Mouse (Mus musculus) embryonic facial prominence, embryonic 12.5 days (tissue): ENCODE results near the gene Epas1. TPM values are rescaled to one million over a fixed set of nuclear protein-coding genes. Genes with fewer than 3 reads are reported as not detected.

Experiments
- ATAC-seq: fragments of 200-750 bp; cut with Nextera tagmentation; 2 replicates; pipeline ENCODE4 v1.8.0; 2017; ENCODE audit not compliant: insufficient number of reproducible peaks, insufficient read depth, low FRiP score, low TSS enrichment
- H3K27ac ChIP-seq: fragments of 300-500 bp; sonication (generic); 2 replicates; pipeline ENCODE4 v1.5.1; 2016; ENCODE audit warnings: mild to moderate bottlenecking
- H3K27me3 ChIP-seq: fragments of 300-500 bp; sonication (generic); 2 replicates; pipeline ENCODE4 v1.6.1; 2016; ENCODE audit warnings: mild to moderate bottlenecking, moderate library complexity
- H3K36me3 ChIP-seq: fragments of 300-500 bp; sonication (generic); 2 replicates; pipeline ENCODE4 v1.6.1; 2016; ENCODE audit warnings: mild to moderate bottlenecking
- H3K4me1 ChIP-seq: fragments of 300-500 bp; sonication (generic); 2 replicates; pipeline ENCODE4 v1.6.1; 2016
- H3K4me2 ChIP-seq: fragments of 300-500 bp; sonication (generic); replicated peaks from 2 replicates; pipeline ENCODE4 v1.6.1; 2016; ENCODE audit warnings: mild to moderate bottlenecking, moderate library complexity
- H3K4me3 ChIP-seq: fragments of 300-500 bp; sonication (generic); 2 replicates; pipeline ENCODE4 v1.5.1; 2016; ENCODE audit warnings: mild to moderate bottlenecking
- H3K9ac ChIP-seq: fragments of 300-500 bp; sonication (generic); 2 replicates; pipeline ENCODE4 v1.6.1; 2016; ENCODE audit warnings: mild to moderate bottlenecking, moderate library complexity
- H3K9me3 ChIP-seq: fragments of 300-500 bp; sonication (generic); 2 replicates; pipeline ENCODE4 v1.6.1; 2016; ENCODE audit warnings: mild to moderate bottlenecking, moderate library complexity
- WGBS: fragments of 180-500 bp; shearing (Covaris S2); methylation state at CpG from one replicate; pipeline ENCODE4 v1.1.7; 2016; 5-methylcytosine and 5-hydroxymethylcytosine counted together
- polyA plus RNA-seq: library from polyadenylated mRNA; unstranded; fragments of >200 nt; fragmentation: Nextera tagmentation; extraction: Ambion mirVana; gene quantifications from 2 replicates; pipeline ENCODE4 v1.2.1, GENCODE M21; 2016

Epas1 gene
- polyA plus RNA-seq, 1 experiment from 2014 or later, result 2.9 TPM

DNA sequence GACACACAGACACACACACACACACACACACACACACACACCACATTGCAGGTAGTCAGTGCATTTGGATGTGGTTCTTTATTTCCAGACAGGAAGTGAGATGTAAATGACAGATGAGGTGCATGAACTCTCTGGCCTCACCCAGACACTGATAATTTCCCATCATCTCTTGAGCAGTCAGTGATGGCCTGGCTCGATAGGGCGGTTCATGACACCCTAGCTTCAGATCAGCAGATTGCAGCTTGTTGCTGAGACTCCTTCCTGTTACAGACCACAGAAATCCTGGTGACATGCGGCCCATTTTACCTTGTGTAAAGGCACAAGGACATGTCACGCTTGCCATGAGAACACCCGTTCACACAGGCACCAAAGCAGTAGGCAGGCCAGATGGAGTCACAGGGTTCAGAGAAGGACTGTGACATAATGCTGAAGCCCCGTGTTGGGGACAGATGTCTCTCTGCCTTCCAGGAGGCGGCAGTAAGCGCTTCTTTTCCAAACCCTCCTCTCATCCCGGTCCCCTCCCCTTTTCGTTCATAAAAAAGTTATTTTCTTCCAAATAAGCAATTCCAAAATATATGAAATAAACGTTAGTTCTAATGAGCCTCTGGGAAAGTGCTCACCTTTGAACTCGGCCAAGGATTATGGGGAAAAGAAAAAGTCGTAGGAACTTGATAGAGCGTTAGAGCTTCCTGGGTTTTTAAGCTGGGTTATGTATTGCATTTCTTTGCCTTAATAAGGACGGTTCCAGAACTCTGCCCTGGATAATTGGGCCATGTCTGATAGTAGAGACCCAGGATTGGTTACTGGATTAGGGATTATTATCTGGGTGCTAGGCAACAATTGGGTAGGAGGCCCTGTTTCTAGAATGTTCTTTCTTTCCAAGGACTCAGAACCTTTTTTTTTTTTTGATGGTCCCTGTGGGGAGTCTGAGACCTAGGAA lies 26.0 kb downstream of the Epas1 start:
- no peak overlapping the region for H3K9ac ChIP-seq
- no peaks in the 10 kb centered on the region for H3K4me1 ChIP-seq
- H3K27me3 ChIP-seq, result no peaks in the 10 kb centered on the region
- H3K27ac ChIP-seq, result no peak overlapping the region
- H3K4me3 ChIP-seq, result no peak overlapping the region
- no peaks in the 10 kb centered on the region for H3K36me3 ChIP-seq
- no peak overlapping the region for H3K4me2 ChIP-seq
- no peak for ATAC-seq
- 66% methylated on average over 15 of the region's 15 CpGs for WGBS
- H3K9me3 ChIP-seq, result no peaks in the 10 kb centered on the region

DNA sequence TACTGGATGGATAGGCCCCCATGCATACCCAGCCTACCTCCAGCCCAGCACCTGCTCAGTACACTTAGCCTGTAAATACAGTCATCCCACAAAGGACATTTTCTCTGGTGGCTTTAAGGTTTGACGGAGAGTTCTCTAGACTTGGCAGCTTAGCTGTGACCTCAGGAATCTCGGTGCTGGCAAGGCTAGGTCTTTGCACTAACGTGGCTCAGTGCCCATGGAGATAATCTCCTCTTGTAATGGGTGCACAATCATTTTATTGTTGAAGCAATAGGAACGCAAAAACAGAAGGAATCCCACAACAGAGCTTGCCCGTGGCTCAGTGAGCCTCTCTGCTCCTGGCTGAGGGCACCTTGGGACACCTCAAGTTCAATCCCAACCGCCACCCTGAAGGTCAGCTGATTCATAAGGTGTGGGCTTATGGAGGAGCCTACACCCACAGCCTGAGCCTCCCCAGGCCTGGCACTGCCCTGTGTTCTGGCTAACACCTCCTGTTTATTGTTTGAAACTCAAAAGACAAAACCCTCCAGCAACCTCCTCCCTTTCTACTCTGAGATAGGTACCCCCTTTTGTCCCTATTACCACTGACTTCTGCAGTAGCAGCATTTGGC lies 27.3 kb downstream of the Epas1 start:
- no peak overlapping the region for H3K4me3 ChIP-seq
- H3K9ac ChIP-seq, result no peak overlapping the region
- no peak overlapping the region for H3K4me2 ChIP-seq
- no peak overlapping the region for H3K27ac ChIP-seq
- H3K9me3 ChIP-seq, result no peaks in the 10 kb centered on the region
- H3K4me1 ChIP-seq, result peaks cover 8% of the 10 kb centered on the region
- 68% methylated on average over 6 of the region's 6 CpGs for WGBS
- H3K27me3 ChIP-seq, result no peaks in the 10 kb centered on the region
- no peaks in the 10 kb centered on the region for H3K36me3 ChIP-seq
- no peak for ATAC-seq

DNA sequence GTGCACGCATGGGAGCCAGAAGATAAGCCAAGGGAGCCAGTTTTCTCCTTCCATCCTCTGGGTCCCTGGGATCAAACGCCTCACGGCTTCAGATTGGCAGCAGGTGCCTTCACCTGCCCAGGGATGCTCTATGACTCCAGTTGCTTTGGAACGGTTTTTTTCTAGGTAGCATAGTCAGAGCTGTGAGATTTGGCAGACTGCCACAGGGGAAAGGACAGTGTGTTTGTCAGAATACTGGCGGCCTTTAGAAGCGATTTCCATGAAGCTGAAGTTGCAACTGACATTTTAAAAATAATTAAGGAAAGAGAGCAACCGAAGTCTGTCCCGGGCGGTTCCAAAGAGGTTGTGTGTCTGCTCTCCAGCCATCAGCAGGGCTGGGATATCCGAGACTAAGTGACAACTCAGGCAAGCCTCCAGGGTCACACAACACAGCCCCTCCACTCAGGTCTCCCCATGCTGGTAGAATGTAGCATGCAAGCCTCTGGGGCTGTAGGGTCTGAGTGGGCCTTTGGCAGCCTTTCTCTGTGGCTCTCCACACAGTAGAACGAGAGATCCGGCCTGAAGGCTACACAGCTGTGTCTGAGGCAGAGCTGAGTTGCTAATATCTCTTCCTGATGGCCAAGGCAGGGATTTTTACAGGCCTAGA lies 28.4 kb downstream of the Epas1 start:
- Histone ChIP-seq H3K4me2 (no peak overlapping the region), H3K27ac (no peak overlapping the region), H3K36me3 (no peaks in the 10 kb centered on the region), H3K4me1 (peaks cover 19% of the 10 kb centered on the region), H3K27me3 (no peaks in the 10 kb centered on the region), H3K9ac (no peak overlapping the region), H3K9me3 (no peaks in the 10 kb centered on the region), H3K4me3 (no peak overlapping the region)
- WGBS, result 78% methylated on average over 12 of the region's 12 CpGs
- no peak for ATAC-seq

DNA sequence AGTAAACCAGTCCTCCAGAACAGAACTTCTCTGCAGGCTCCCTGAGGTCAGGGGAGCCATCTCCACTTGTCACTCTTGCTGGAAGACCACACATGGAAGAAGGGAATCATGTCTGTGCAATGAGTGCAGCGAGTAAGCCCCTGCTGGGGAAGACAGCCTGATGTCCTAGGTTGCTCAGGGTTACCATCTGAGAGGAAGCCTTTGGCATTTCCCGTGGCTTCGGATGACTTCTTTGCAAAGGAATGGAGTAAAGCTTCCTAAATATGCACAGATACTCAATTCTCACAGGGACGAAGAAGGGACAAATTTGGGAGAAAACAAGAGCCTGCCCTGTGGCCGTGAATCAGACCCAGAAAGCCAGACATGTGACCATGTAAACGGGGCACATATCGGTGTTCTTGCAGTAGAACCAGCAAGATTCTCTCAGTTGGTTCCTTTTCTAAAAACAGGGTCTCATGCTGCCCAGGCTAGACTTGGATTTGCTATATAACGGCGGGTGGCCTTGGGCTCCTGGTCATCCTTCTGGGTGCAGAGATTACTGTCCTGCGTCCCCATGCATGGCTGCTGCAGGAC lies 31.0 kb downstream of the Epas1 start:
- Histone ChIP-seq H3K27me3 (no peaks in the 10 kb centered on the region), H3K4me1 (peaks cover 19% of the 10 kb centered on the region), H3K27ac (no peak overlapping the region), H3K36me3 (no peaks in the 10 kb centered on the region), H3K4me2 (no peak overlapping the region), H3K9ac (no peak overlapping the region), H3K4me3 (no peak overlapping the region), H3K9me3 (no peaks in the 10 kb centered on the region)
- ATAC-seq, result no peak
- 75% methylated on average over 10 of the region's 10 CpGs for WGBS

DNA sequence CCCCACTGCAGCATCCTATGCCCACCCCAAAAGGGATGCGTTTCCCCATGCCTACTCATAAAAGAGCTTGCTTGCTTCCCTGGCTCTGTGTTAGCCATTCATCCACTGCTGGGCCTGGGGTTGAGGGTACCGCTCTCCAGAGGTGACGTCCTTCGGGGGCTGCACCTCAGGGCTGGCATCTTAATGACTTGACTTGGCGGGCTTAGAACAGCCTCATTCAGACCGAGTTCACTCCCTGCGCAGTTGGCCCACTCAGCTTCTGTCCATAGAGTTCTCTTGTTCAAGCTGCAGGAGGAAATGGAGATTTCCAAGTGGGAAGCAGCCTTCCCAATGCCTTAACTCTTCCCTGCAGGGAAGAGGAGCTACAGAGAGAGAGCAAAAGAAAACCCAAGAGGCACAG lies 32.1 kb downstream of the Epas1 start:
- Histone ChIP-seq H3K9ac (no peak overlapping the region), H3K4me3 (no peak overlapping the region), H3K27me3 (no peaks in the 10 kb centered on the region), H3K4me2 (no peak overlapping the region), H3K9me3 (no peaks in the 10 kb centered on the region), H3K27ac (peak overlapping the region; percentile 26; the same call in 1 of the 2 replicates), H3K36me3 (no peaks in the 10 kb centered on the region), H3K4me1 (peaks cover 19% of the 10 kb centered on the region)
- ATAC-seq, result no peak
- WGBS, result 40% methylated on average over 7 of the region's 7 CpGs

DNA sequence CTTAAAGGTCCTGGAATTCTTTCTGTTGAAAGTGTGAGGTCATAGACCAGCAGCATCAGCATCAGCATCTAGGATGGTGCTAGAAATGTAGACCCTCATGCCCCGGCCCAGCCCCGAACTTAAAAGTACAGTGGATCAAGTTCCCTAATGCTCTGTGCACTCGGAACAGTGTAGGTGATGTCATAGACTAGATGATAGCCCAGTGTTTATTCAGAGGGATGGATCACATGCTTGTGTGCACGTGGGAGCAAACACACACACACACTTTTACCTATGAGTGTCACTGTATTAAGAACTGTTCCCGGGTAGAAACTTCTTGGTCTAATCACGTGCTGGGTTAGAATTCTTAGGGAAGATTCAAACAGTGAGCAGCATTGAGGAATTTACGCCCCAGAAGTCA lies 33.0 kb downstream of the Epas1 start:
- no peaks in the 10 kb centered on the region for H3K36me3 ChIP-seq
- WGBS, result 68% methylated on average over 7 of the region's 7 CpGs
- no peak overlapping the region for H3K4me2 ChIP-seq
- H3K9ac ChIP-seq, result no peak overlapping the region
- H3K4me3 ChIP-seq, result no peak overlapping the region
- no peaks in the 10 kb centered on the region for H3K9me3 ChIP-seq
- H3K27ac ChIP-seq, result no peak overlapping the region
- peaks cover 19% of the 10 kb centered on the region for H3K4me1 ChIP-seq
- H3K27me3 ChIP-seq, result no peaks in the 10 kb centered on the region
- ATAC-seq, result no peak

DNA sequence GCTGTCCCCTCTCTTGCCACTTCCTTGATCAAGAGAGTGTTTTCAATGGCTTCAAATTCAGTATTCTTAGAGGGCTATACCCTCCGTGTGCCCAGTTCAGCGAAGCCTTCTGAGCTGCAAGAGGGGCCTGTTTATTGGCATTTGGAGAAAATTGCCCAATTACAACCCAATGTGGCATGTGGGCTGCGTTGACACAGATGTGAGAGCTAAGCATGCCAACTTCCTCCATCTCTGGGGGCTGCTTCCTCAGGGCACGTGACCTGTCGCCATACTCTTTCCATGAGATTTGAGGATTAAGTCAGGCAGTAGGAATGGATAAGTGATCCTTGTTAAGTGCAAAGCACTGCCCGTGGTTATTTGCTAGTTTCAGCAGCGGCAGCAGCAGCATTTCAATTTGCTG lies 34.3 kb downstream of the Epas1 start:
- H3K27ac ChIP-seq, result no peak overlapping the region
- peaks cover 19% of the 10 kb centered on the region for H3K4me1 ChIP-seq
- H3K9ac ChIP-seq, result no peak overlapping the region
- 59% methylated on average over 7 of the region's 7 CpGs for WGBS
- H3K4me2 ChIP-seq, result no peak overlapping the region
- ATAC-seq, result no peak
- no peaks in the 10 kb centered on the region for H3K9me3 ChIP-seq
- H3K36me3 ChIP-seq, result no peaks in the 10 kb centered on the region
- H3K27me3 ChIP-seq, result no peaks in the 10 kb centered on the region
- H3K4me3 ChIP-seq, result no peak overlapping the region

DNA sequence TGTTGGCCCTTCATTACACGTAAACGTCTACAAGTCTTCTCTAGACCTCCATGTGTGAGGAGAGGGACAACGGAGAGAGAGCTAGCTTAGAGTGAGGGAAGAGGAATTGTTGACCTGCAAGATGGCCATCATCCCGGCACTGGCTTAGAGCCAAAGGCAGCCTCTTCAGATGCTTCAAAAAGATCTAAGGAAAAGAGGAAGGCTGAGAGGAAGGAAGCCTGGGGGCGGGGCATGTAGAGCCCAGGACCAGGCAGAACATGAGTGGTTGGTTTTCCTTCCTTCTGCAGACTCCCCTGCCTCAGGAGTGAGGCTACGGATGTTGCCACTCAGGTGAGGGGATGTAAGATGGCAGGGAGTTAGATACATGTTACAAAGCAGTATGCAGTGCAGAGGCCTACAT lies 34.8 kb downstream of the Epas1 start:
- Histone ChIP-seq H3K27ac (no peak overlapping the region), H3K4me1 (peaks cover 19% of the 10 kb centered on the region), H3K36me3 (no peaks in the 10 kb centered on the region), H3K9ac (no peak overlapping the region), H3K4me3 (no peak overlapping the region), H3K9me3 (no peaks in the 10 kb centered on the region), H3K27me3 (no peaks in the 10 kb centered on the region), H3K4me2 (no peak overlapping the region)
- no peak for ATAC-seq
- WGBS, result 72% methylated on average over 6 of the region's 6 CpGs

DNA sequence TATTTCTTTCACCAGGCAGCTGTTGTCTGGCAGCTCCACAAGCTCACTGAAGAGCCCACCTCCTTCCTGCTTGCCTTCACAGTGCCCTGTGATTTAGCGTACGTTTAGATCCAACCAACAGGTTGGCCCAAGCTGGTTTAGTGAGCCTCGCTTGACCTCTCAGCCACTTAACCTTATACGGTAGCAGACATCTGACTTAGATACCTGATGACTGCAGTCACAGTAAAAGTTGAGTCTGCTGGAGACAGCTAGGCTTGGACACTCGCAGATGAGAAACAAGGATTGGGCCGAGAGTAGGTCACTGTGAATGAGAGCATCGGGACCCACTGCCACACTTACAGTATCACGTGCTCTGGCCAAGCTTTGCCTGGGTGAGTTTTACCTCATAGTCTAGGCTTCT lies 38.4 kb downstream of the Epas1 start:
- no peak overlapping the region for H3K4me2 ChIP-seq
- ATAC-seq, result no peak
- no peaks in the 10 kb centered on the region for H3K9me3 ChIP-seq
- no peaks in the 10 kb centered on the region for H3K27me3 ChIP-seq
- no peak overlapping the region for H3K9ac ChIP-seq
- 92% methylated on average over 8 of the region's 8 CpGs for WGBS
- H3K4me1 ChIP-seq, result no peaks in the 10 kb centered on the region
- H3K4me3 ChIP-seq, result no peak overlapping the region
- no peak overlapping the region for H3K27ac ChIP-seq
- no peaks in the 10 kb centered on the region for H3K36me3 ChIP-seq

DNA sequence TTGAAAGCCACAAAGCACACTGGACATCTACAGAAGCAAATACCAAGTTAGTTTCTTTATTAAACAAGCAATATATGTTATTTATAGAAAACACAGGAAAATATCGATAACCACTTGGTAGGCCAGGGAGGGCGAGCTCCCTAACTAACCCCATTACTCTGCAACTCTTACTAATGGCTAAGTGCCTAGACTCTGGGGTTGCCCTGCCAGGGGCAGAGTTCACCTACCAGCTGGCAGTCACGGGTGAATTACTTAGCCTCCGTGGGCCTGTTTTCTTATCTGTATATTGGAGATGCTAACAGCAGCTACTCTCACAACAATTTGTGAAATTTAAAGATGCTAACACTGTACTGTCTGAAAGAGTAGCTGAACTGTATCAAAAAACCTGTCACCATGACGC lies 42.3 kb downstream of the Epas1 start:
- no peak overlapping the region for H3K4me2 ChIP-seq
- no peak overlapping the region for H3K4me3 ChIP-seq
- no peaks in the 10 kb centered on the region for H3K9me3 ChIP-seq
- no peak for ATAC-seq
- H3K36me3 ChIP-seq, result no peaks in the 10 kb centered on the region
- no peak overlapping the region for H3K27ac ChIP-seq
- H3K27me3 ChIP-seq, result no peaks in the 10 kb centered on the region
- H3K9ac ChIP-seq, result no peak overlapping the region
- H3K4me1 ChIP-seq, result no peaks in the 10 kb centered on the region
- WGBS, result 78% methylated on average over 5 of the region's 5 CpGs

DNA sequence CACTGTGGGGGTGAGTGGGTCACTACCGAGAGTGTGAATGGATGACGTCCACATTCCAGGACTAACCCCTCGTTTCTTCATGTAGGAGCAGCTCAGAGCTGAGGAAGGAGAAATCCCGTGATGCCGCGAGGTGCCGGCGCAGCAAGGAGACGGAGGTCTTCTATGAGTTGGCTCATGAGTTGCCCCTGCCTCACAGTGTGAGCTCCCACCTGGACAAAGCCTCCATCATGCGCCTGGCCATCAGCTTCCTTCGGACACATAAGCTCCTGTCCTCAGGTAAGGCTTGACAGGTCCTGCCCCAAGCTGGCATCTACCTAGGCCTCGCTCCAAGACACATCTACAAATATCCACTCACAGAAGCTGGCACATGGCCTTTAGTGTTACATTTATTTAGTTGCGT lies 43.5 kb downstream of the Epas1 start:
- 90% methylated on average over 13 of the region's 13 CpGs for WGBS
- no peaks in the 10 kb centered on the region for H3K36me3 ChIP-seq
- H3K4me1 ChIP-seq, result 0 out of 2 replicates have a peak, but pooled peaks cover 5% of the 10 kb centered on the region
- no peaks in the 10 kb centered on the region for H3K27me3 ChIP-seq
- H3K9me3 ChIP-seq, result no peaks in the 10 kb centered on the region
- no peak overlapping the region for H3K4me3 ChIP-seq
- H3K27ac ChIP-seq, result no peak overlapping the region
- no peak overlapping the region for H3K9ac ChIP-seq
- no peak overlapping the region for H3K4me2 ChIP-seq
- ATAC-seq, result no peak
